In the genomic region with DNA sequence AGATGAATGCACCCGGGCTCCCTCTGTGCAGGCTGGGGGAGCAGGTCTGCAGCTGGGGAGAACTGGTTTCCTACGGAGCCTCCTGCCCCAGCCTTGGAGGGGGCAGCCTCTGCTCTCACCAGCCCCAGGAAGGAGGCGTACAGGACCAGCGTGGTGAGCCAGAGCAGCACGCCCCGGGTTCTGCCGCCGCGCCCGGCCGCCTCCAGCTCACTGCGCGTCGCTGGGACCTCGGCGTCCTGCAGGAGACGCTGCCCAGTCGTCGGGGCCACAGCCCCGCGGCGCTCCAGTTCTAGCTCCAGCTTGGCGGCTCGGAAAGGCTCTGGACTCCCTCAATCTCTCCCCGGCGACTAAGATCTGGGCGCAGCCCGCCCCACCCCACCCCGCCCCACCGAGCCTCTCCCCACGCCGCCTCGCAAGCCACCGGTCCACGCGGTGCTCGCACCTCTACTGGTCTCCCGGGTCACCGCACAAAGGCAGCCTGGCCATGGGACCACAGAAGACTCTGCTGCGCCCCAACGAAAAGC, we compare ENCODE assay signal across 8 mouse cellular contexts. TPM values are rescaled to one million over a fixed set of nuclear protein-coding genes. Genes with fewer than 3 reads are reported as not detected.
A peak's percentile ranks its signal among the peaks of the same experiment; 100 is the strongest.
DNase-seq lines count a peak whose midpoint lies in the region; ATAC-seq and TF ChIP-seq lines count a peak whose summit lies in the region.

A gene (minus strand): TSS at position 308 of the 524 bp plus-strand sequence.

- no peak within 1 kb of the TSS for H3K27ac ChIP-seq in heart, adult 2 months
- no peak within 1 kb of the TSS for H3K27ac ChIP-seq in forebrain, embryonic 14.5 days (ENCODE audit: low read depth, low read length)
- H3K27ac ChIP-seq in kidney, embryonic 16.5 days (ENCODE audit: low read length), result no peak within 1 kb of the TSS
- no peak within 1 kb of the TSS for H3K27ac ChIP-seq in midbrain, embryonic 13.5 days

- WGBS in heart, adult 2 months, result 2% methylated on average over 41 of the region's 41 CpGs
- WGBS in forebrain, embryonic 14.5 days, result under 1% methylated on average over 41 of the region's 41 CpGs
- 1% methylated on average over 39 of the region's 41 CpGs for WGBS in kidney, embryonic 16.5 days
- whole genome bisulfite sequencing in midbrain, embryonic 13.5 days, result 1% methylated on average over 41 of the region's 41 CpGs

- peak within 1 kb of the TSS; percentile 49; the same call in 1 of the 2 replicates for H3K9ac ChIP-seq in heart, adult 2 months (ENCODE audit: low read depth, low read length)
- peak within 1 kb of the TSS; percentile 63 for H3K9ac ChIP-seq in forebrain, embryonic 14.5 days (ENCODE audit: low read length)
- H3K9ac ChIP-seq in kidney, embryonic 16.5 days (replicated peaks; ENCODE audit: low read length), result peak within 1 kb of the TSS; percentile 63
- H3K9ac ChIP-seq in midbrain, embryonic 13.5 days (replicated peaks), result peak within 1 kb of the TSS; percentile 60

- no peak for TF ChIP-seq EP300 in heart, adult 2 months (IDR thresholded peaks at IDR 0.05; ENCODE audit: insufficient read depth, low read depth, low read length)

- peak; percentile 52; the same call in 1 of the 2 replicates for ATAC-seq in forebrain, embryonic 14.5 days
- peak; percentile 69 for ATAC-seq in kidney, embryonic 16.5 days (ENCODE audit: low FRiP score, low TSS enrichment)
- ATAC-seq in midbrain, embryonic 13.5 days, result peak; percentile 83

- no peaks in the 10 kb centered on the region for H3K79me2 ChIP-seq in heart, adult 2 months (replicated peaks; ENCODE audit: control insufficient read depth, insufficient read depth, low read length)

- intact Hi-C loops in heart, adult 2 months (cut with DNase I), result no loop called here
- intact Hi-C loops in heart, postnatal 25 days (cut with DNase I), result no loop called here

- H3K4me3 ChIP-seq in heart, adult 2 months, result no peak within 1 kb of the TSS
- peak within 1 kb of the TSS; percentile 31 for H3K4me3 ChIP-seq in forebrain, embryonic 14.5 days (ENCODE audit: low read depth, low read length)
- H3K4me3 ChIP-seq in kidney, embryonic 16.5 days (ENCODE audit: low read length), result peak within 1 kb of the TSS; percentile 52
- H3K4me3 ChIP-seq in midbrain, embryonic 13.5 days (replicated peaks), result peak within 1 kb of the TSS; percentile 44

- no peak for DNase-seq in heart, adult 2 months
- no peak for DNase-seq in heart, postnatal 25 days (ENCODE audit: low spot score)
- DNase-seq in ZHBTc4 (ENCODE audit: low read depth, low spot score), result peak; percentile 35
- peak; percentile 44 for DNase-seq in forebrain, embryonic 14.5 days (ENCODE audit: low spot score)
- DNase-seq in thymus, postnatal 4 days, result peak; percentile 51
- no peak for DNase-seq in layer of hippocampus, adult 8-10 months (ENCODE audit: low spot score in 2 of 2)

- no peak for TF ChIP-seq POLR2A in heart, adult 2 months (IDR thresholded peaks at IDR 0.05; ENCODE audit: insufficient read depth, low read depth, low read length)

- no peaks in the 10 kb centered on the region for H3K36me3 ChIP-seq in heart, adult 2 months (ENCODE audit: control insufficient read depth, insufficient read depth, low read length)
- no peaks in the 10 kb centered on the region for H3K36me3 ChIP-seq in forebrain, embryonic 14.5 days (ENCODE audit: control insufficient read depth, insufficient read depth, low read length)
- no peaks in the 10 kb centered on the region for H3K36me3 ChIP-seq in kidney, embryonic 16.5 days (ENCODE audit: insufficient read depth, low read length)
- H3K36me3 ChIP-seq in midbrain, embryonic 13.5 days, result no peaks in the 10 kb centered on the region

- H3K9me3 ChIP-seq in forebrain, embryonic 14.5 days (replicated peaks; ENCODE audit: control insufficient read depth, low read length), result no peaks in the 10 kb centered on the region
- H3K9me3 ChIP-seq in kidney, embryonic 16.5 days (ENCODE audit: low read length), result no peaks in the 10 kb centered on the region
- no peaks in the 10 kb centered on the region for H3K9me3 ChIP-seq in midbrain, embryonic 13.5 days

- H3K4me2 ChIP-seq in forebrain, embryonic 14.5 days (ENCODE audit: low read length), result peak within 1 kb of the TSS; percentile 62
- H3K4me2 ChIP-seq in kidney, embryonic 16.5 days (replicated peaks; ENCODE audit: low read depth, low read length), result peak within 1 kb of the TSS; percentile 90
- H3K4me2 ChIP-seq in midbrain, embryonic 13.5 days (replicated peaks), result peak within 1 kb of the TSS; percentile 74

- H3K4me1 ChIP-seq in heart, adult 2 months (ENCODE audit: control insufficient read depth, insufficient read depth, low read length), result no peaks in the 10 kb centered on the region
- H3K4me1 ChIP-seq in forebrain, embryonic 14.5 days (ENCODE audit: control insufficient read depth, insufficient read depth, low read length), result no peaks in the 10 kb centered on the region; the same call in 1 of the 2 replicates
- 0 out of 2 replicates have a peak, but pooled peaks cover 3% of the 10 kb centered on the region for H3K4me1 ChIP-seq in kidney, embryonic 16.5 days (ENCODE audit: insufficient read depth, low read length)
- peaks cover 10% of the 10 kb centered on the region for H3K4me1 ChIP-seq in midbrain, embryonic 13.5 days (replicated peaks)

- peak; percentile 19; the same call in 1 of the 2 replicates for TF ChIP-seq CTCF in heart, adult 2 months (IDR thresholded peaks at IDR 0.05)

- peaks cover 4% of the 10 kb centered on the region; the same call in 1 of the 2 replicates for H3K27me3 ChIP-seq in heart, adult 2 months (ENCODE audit: control insufficient read depth, insufficient read depth, low read length)
- no peaks in the 10 kb centered on the region; the same call in 1 of the 2 replicates for H3K27me3 ChIP-seq in forebrain, embryonic 14.5 days (replicated peaks; ENCODE audit: control insufficient read depth, insufficient read depth, low read length)
- H3K27me3 ChIP-seq in kidney, embryonic 16.5 days (ENCODE audit: insufficient read depth, low read length), result peaks cover 8% of the 10 kb centered on the region
- H3K27me3 ChIP-seq in midbrain, embryonic 13.5 days, result peaks cover 30% of the 10 kb centered on the region

RNA-seq across cellular contexts. Expression of the gene that starts here (rescaled TPM):
- total RNA-seq in heart, adult 2 months (2021), result under 1 TPM; 0.21 to 0.30 TPM
- 0.09 TPM in 1 of 2 replicates, not detected in the other for polyA plus RNA-seq in heart, adult 2 months (2012; rRNA removed)
- total RNA-seq in heart, postnatal 25 days (2021), result not detected
- not detected in 2 replicates for polyA plus RNA-seq in forebrain, embryonic 14.5 days (2014; fragmentation: Nextera tagmentation; extraction: Ambion mirVana)
- not detected in 2 replicates for polyA plus RNA-seq in kidney, embryonic 16.5 days (2015; fragmentation: Nextera tagmentation; extraction: Ambion mirVana)
- polyA plus RNA-seq in midbrain, embryonic 13.5 days (2015; fragmentation: Nextera tagmentation; extraction: Ambion mirVana), result not detected in 2 replicates
- under 1 TPM in 2 of 4 experiments, not detected in 2; 0.16 to 0.39 TPM for total RNA-seq in layer of hippocampus, adult 8-10 months (2022)

Comparison
In these comparisons a context has a peak if more than half of its experiments do, and no peak if none do; other contexts are left out.
1. Peak in DNase-seq, ATAC-seq, H3K4me3 ChIP-seq, H3K9ac ChIP-seq and H3K4me2 ChIP-seq in forebrain, embryonic 14.5 days; RNA of the gene not detected or under 1 TPM.
2. Peak in ATAC-seq, H3K4me3 ChIP-seq, H3K9ac ChIP-seq and H3K4me2 ChIP-seq in kidney, embryonic 16.5 days; RNA of the gene not detected or under 1 TPM.
3. Peak in ATAC-seq, H3K4me3 ChIP-seq, H3K9ac ChIP-seq and H3K4me2 ChIP-seq in midbrain, embryonic 13.5 days; RNA of the gene not detected or under 1 TPM.
4. DNase-seq: peak in ZHBTc4 (single experiment) and thymus, postnatal 4 days (single experiment); none in heart, adult 2 months (0 of 2), heart, postnatal 25 days (single experiment) and layer of hippocampus, adult 8-10 months (0 of 2).
5. Peak in every context shown above with its lines, with median percentiles within 50 percentile points of each other: H3K9ac ChIP-seq, ATAC-seq and H3K4me2 ChIP-seq.